Mouse (Mus musculus) liver, adult 2 months (tissue): ENCODE data around the gene Bcl6. TPM values are rescaled to one million over a fixed set of nuclear protein-coding genes. Genes with fewer than 3 reads are reported as not detected.

Source experiments
- DNase-seq: peaks from one replicate; pipeline ENCODE4 v3.0.0-alpha.2; 2011; ENCODE audit warnings: low read depth, low spot score; ENCODE audit errors: extremely low read depth
- H3K27ac ChIP-seq: fragments of 200-500 bp; replicated peaks from 2 replicates; pipeline ENCODE4 v1.5.1; 2012; ENCODE audit warnings: low read depth, mild to moderate bottlenecking, control low read depth, inconsistent platforms, low read length; ENCODE audit not compliant: insufficient read depth
- H3K27me3 ChIP-seq: fragments of 200-500 bp; 2 replicates; pipeline ENCODE4 v1.6.1; 2012; ENCODE audit warnings: mild to moderate bottlenecking, moderate library complexity, low read length, inconsistent platforms; ENCODE audit not compliant: control insufficient read depth, insufficient read depth
- H3K36me3 ChIP-seq: fragments of 200-500 bp; 2 replicates; pipeline ENCODE4 v1.6.1; 2012; ENCODE audit warnings: low read length, inconsistent platforms; ENCODE audit not compliant: control insufficient read depth, insufficient read depth
- H3K4me1 ChIP-seq: fragments of 200-500 bp; 2 replicates; pipeline ENCODE4 v1.6.1; 2011; ENCODE audit warnings: low read length; ENCODE audit not compliant: control insufficient read depth, insufficient read depth
- H3K4me3 ChIP-seq: fragments of 200-500 bp; 2 replicates; pipeline ENCODE4 v1.5.1; 2011; ENCODE audit warnings: low read depth, mild to moderate bottlenecking, control low read depth, low read length, moderate library complexity; ENCODE audit not compliant: insufficient read depth
- H3K79me2 ChIP-seq: fragments of 200-500 bp; 2 replicates; pipeline ENCODE4 v1.6.1; 2012; ENCODE audit warnings: inconsistent platforms, mild to moderate bottlenecking, low read length, moderate library complexity; ENCODE audit not compliant: control insufficient read depth, insufficient read depth
- H3K9ac ChIP-seq: fragments of 200-500 bp; 2 replicates; pipeline ENCODE4 v1.6.1; 2012; ENCODE audit warnings: low read depth, mild to moderate bottlenecking, control low read depth, inconsistent platforms, low read length
- CTCF ChIP-seq: fragments of 200-500 bp; IDR thresholded peaks from 2 replicates; pipeline ENCODE4 v1.5.1; 2011; ENCODE audit warnings: low read depth, low read length, control low read depth
- POLR2A ChIP-seq: fragments of 200-500 bp; IDR thresholded peaks from 2 replicates; pipeline ENCODE4 v1.6.1; 2011; ENCODE audit warnings: low read length, control low read depth; ENCODE audit not compliant: insufficient read depth; ENCODE audit errors: extremely low read depth
- WGBS: fragments of 180-500 bp; shearing (Covaris S2); methylation state at CpG from one replicate; pipeline ENCODE4 v1.1.7; 2018; 5-methylcytosine and 5-hydroxymethylcytosine counted together
- polyA plus RNA-seq: library from polyadenylated mRNA; depleted of rRNA; stranded (reverse); fragments of >200 nt; gene quantifications from 2 replicates; pipeline ENCODE4 v1.2.3, GENCODE M21; 2012; rRNA removed
- total RNA-seq: library from RNA; depleted of rRNA; stranded (reverse); fragments of >200 nt; gene quantifications from 2 replicates; pipeline ENCODE4 v1.2.3, GENCODE M21; 2014; rRNA removed

The Bcl6 gene
- total and polyA plus RNA-seq, 2 experiments = 4.5 to 20.6 TPM

DNA sequence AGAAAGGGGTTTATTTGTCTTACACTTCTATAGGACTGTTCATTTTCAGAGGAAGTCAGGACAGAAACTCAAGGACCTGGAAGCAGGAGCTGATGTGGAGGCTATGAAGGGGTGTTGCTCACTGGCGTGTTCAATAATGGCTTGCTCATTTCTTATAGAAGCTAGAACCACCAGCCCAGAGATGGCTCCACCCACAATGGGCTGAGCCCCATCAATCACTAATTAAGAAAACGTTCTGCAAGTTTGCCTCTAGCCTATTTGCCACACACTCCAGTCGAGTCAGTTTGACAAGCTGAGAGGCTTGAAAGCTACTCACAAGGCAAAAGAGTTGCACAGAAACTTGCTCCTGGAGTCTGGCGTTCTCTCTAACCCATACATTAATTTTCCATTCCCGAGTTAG, 67.0 kb downstream of the Bcl6 start:
- DNase-seq = no peak
- H3K9ac ChIP-seq = no peak overlapping the region
- H3K36me3 ChIP-seq = no peaks in the 10 kb centered on the region
- no peaks in the 10 kb centered on the region for H3K79me2 ChIP-seq
- TF ChIP-seq POLR2A (no peak), CTCF (no peak)
- H3K4me3 ChIP-seq = no peak overlapping the region
- H3K27me3 ChIP-seq = no peaks in the 10 kb centered on the region
- H3K4me1 ChIP-seq = peaks cover 8% of the 10 kb centered on the region; the same call in 1 of the 2 replicates
- no peak overlapping the region for H3K27ac ChIP-seq
- WGBS = 75% methylated on average over 5 of the region's 5 CpGs

DNA sequence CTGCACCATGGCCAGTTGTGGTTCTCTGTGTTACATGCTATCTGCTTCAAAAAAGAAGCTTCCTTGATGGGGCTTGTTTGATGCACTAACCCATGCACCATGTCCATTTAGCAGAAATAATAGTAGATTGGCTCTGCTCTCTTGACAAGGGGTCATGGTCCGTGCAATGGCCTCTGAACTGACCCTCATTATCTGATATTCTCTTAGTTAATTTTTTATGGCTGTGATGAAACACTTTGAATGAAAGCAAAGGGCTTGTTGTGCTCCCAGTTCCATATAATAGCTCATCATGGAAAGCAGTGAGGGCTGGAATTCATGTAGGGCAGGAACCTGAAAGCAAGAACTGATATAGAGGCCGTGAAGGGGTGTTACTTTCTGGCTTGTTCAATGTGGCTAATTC, 69.2 kb downstream of the Bcl6 start:
- no peaks in the 10 kb centered on the region for H3K27me3 ChIP-seq
- DNase-seq = peak; percentile 89
- no peak overlapping the region for H3K9ac ChIP-seq
- 28% methylated on average over 2 of the region's 2 CpGs for WGBS
- H3K27ac ChIP-seq = 0 out of 2 replicates have a peak overlapping the region, but pooled peaks have one; percentile 12
- H3K79me2 ChIP-seq = no peaks in the 10 kb centered on the region
- H3K36me3 ChIP-seq = no peaks in the 10 kb centered on the region
- H3K4me3 ChIP-seq = no peak overlapping the region
- peaks cover 8% of the 10 kb centered on the region; the same call in 1 of the 2 replicates for H3K4me1 ChIP-seq
- no peak for TF ChIP-seq POLR2A
- no peak for TF ChIP-seq CTCF

Other genes starting within 250 kb of the Bcl6 start
- gene Sst, start 97.9 kb downstream of the Bcl6 start, total RNA-seq = not detected in 2 replicates
- not detected in 2 replicates for gene Sst, start 97.9 kb downstream of the Bcl6 start, polyA plus RNA-seq
- not detected in 2 replicates for gene Rtp2, start 56.5 kb downstream of the Bcl6 start, total RNA-seq
- gene Rtp2, start 56.5 kb downstream of the Bcl6 start, polyA plus RNA-seq = not detected in 2 replicates
- not detected in 2 replicates for gene Gm37419, start 370 bp downstream of the Bcl6 start, total RNA-seq
- not detected in 2 replicates for gene Gm37419, start 370 bp downstream of the Bcl6 start, polyA plus RNA-seq